Mouse (Mus musculus) ES-Bruce4 (cell line): Measurements from ENCODE around the gene Tgfbr2.

Experiments
- CTCF ChIP-seq: IDR thresholded peaks from one replicate; pipeline ENCODE4 v1.8.1; 2011; ENCODE audit warnings: low read depth, low read length
- EP300 ChIP-seq: IDR thresholded peaks from 2 replicates; pipeline ENCODE4 v1.6.1; 2011; ENCODE audit warnings: low read depth, low read length; ENCODE audit not compliant: insufficient read depth

- TF ChIP-seq CTCF (no peak), EP300 (no peak)
These were observed 26.4 kb downstream of the Tgfbr2 start for GRCm38 (mm10) chr9:116148809-116149208.
